Mouse (Mus musculus) lung, adult 2 months (tissue): ENCODE results near the gene Mdk.

Experiments used
- CTCF ChIP-seq: fragments of 200-500 bp; IDR thresholded peaks from 2 replicates; pipeline ENCODE4 v1.5.1; 2011; ENCODE audit warnings: mild to moderate bottlenecking, low read length, control low read depth; ENCODE audit not compliant: insufficient read depth
- POLR2A ChIP-seq: fragments of 200-500 bp; IDR thresholded peaks from 2 replicates; pipeline ENCODE4 v1.6.1; 2011; ENCODE audit warnings: low read depth, mild to moderate bottlenecking, control low read depth, low read length, borderline replicate concordance; ENCODE audit errors: extremely low read depth

GRCm38 (mm10) chr2:91922586-91923414, 9.3 kb downstream of the Mdk start:
- no peak for TF ChIP-seq POLR2A
- TF ChIP-seq CTCF = no peak
